Mouse (Mus musculus) midbrain, embryonic 12.5 days (tissue): Measurements from ENCODE around the gene Hfe2. TPM values are rescaled to one million over a fixed set of nuclear protein-coding genes. Genes with fewer than 3 reads are reported as not detected.
"Not testable (repeated sequence)": the region's sequence is repeated elsewhere in the genome, so short reads cannot be mapped to it uniquely, and the experiment has no call there.

Experiments used
- ATAC-seq: fragments of 200-750 bp; cut with Nextera tagmentation; 2 replicates; pipeline ENCODE4 v1.8.0; 2017; ENCODE audit warnings: low read depth, moderate TSS enrichment, moderate library complexity; ENCODE audit not compliant: low FRiP score
- H3K27ac ChIP-seq: fragments of 300-500 bp; sonication (generic); replicated peaks from 2 replicates; pipeline ENCODE4 v1.5.1; 2016; ENCODE audit warnings: mild to moderate bottlenecking
- H3K27me3 ChIP-seq: fragments of 300-500 bp; sonication (generic); 2 replicates; pipeline ENCODE4 v1.6.1; 2016; ENCODE audit warnings: mild to moderate bottlenecking
- H3K36me3 ChIP-seq: fragments of 300-500 bp; sonication (generic); 2 replicates; pipeline ENCODE4 v1.6.1; 2016
- H3K4me1 ChIP-seq: fragments of 300-500 bp; sonication (generic); 2 replicates; pipeline ENCODE4 v1.6.1; 2016
- H3K4me2 ChIP-seq: fragments of 300-500 bp; sonication (generic); replicated peaks from 2 replicates; pipeline ENCODE4 v1.6.1; 2016; ENCODE audit warnings: mild to moderate bottlenecking, moderate library complexity
- H3K4me3 ChIP-seq: fragments of 300-500 bp; sonication (generic); 2 replicates; pipeline ENCODE4 v1.5.1; 2016; ENCODE audit warnings: mild to moderate bottlenecking
- H3K9ac ChIP-seq: fragments of 300-500 bp; sonication (generic); replicated peaks from 2 replicates; pipeline ENCODE4 v1.6.1; 2016; ENCODE audit warnings: mild to moderate bottlenecking, moderate library complexity
- H3K9me3 ChIP-seq: fragments of 300-500 bp; sonication (generic); 2 replicates; pipeline ENCODE4 v1.6.1; 2016; ENCODE audit warnings: mild to moderate bottlenecking
- WGBS: fragments of 180-500 bp; shearing (Covaris S2); methylation state at CpG from one replicate; pipeline ENCODE4 v1.1.7; 2016; 5-methylcytosine and 5-hydroxymethylcytosine counted together
- polyA plus RNA-seq: library from polyadenylated mRNA; unstranded; fragments of >200 nt; fragmentation: Nextera tagmentation; extraction: Ambion mirVana; gene quantifications from 2 replicates; pipeline ENCODE4 v1.2.1, GENCODE M21; 2016

Gene Hfe2
- polyA plus RNA-seq, 1 experiment from 2014 or later = 0.89 TPM

- not testable (repeated sequence) for H3K9me3 ChIP-seq, H3K9ac ChIP-seq, H3K4me1 ChIP-seq, H3K27ac ChIP-seq, H3K36me3 ChIP-seq
- H3K27me3 ChIP-seq = peaks cover 32% of the 10 kb centered on the region
- ATAC-seq = peak; percentile 78
- 13% methylated on average over 5 of the region's 38 CpGs for WGBS
- peak overlapping the region; percentile 55 for H3K4me2 ChIP-seq
- H3K4me3 ChIP-seq = peak overlapping the region; percentile 24; the same call in 1 of the 2 replicates
Measured at GRCm38 (mm10) chr3:96486828-96487559, 38.0 kb upstream of the Hfe2 start.

DNA sequence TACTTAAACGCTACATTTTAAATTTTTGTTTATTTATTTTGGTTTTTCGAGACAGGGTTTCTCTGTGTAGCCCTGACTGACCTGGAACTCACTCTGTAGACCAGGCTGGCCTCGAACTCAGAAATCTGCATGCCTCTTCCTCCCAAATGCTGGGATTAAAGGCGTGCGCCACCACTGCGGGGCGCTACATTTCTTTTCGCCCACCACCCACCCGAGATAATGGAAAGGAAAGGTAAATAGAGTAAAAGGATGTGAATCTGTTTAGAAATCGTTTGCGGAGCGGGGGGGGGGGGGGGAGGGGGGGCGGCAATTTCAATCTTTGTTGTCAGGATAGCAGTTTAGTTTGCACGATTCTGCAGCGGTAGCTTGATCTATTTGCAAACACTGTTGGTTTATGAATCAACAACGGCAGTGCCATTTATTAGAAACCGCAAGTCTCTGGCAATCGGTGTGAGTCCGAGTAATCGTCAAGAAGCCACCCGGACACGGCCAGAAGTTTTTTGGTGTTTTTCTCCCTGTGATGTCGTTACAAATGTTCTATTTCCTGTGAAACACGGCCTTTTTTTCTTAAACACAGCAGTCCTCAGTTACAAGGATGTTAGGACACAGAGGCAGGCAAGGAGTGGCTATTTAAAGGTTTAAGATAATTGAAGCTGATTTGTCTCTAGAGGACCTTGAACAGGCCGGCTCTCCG lies 37.2 kb upstream of the Hfe2 start:
- Histone ChIP-seq H3K9ac (peak overlapping the region; percentile 31; the same call in 1 of the 2 replicates), H3K4me3 (peak overlapping the region; percentile 34), H3K27ac (peak overlapping the region; percentile 83), H3K36me3 (no peaks in the 10 kb centered on the region), H3K4me1 (peaks cover 9% of the 10 kb centered on the region; the same call in 1 of the 2 replicates), H3K4me2 (peak overlapping the region; percentile 55), H3K9me3 (no peaks in the 10 kb centered on the region), H3K27me3 (peaks cover 27% of the 10 kb centered on the region)
- ATAC-seq = no peak
- WGBS = 3% methylated on average over 25 of the region's 26 CpGs

DNA sequence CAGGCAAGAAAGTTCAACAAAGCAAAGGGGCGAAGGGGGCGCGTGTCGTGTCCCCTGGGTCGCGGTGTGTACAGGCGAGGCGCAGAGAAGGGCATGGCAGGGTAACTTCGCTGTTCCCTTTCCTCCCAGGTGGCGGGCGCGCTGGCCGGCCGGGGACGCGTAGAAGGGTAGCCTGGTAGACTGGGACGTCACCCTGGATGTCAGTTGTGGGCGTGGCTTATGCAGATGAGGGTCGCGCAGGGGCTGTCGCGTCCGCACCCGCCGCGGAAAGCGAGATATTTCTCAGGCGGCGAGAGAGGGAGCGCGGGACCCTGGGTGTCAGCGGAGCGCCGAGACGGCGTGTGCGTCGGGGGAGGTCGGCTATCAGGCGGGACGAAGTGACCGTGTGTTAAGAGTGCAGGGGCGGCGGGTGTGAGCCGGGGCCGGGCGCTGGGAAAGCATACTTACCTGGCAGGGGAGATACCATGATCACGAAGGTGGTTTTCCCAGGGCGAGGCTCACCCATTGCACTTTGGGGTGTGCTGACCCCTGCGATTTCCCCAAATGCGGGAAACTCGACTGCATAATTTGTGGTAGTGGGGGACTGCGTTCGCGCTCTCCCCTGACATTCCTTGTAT lies 36.6 kb upstream of the Hfe2 start:
- H3K9me3 ChIP-seq, H3K36me3 ChIP-seq, H3K4me1 ChIP-seq: not testable (repeated sequence)
- peak overlapping the region; percentile 55 for H3K4me2 ChIP-seq
- peak; percentile 87 for ATAC-seq
- 2% methylated on average over 5 of the region's 55 CpGs for WGBS
- H3K27me3 ChIP-seq = peaks cover 20% of the 10 kb centered on the region
- H3K27ac ChIP-seq = peak overlapping the region; percentile 83
- peak overlapping the region; percentile 31; the same call in 1 of the 2 replicates for H3K9ac ChIP-seq
- H3K4me3 ChIP-seq = peak overlapping the region; percentile 34

DNA sequence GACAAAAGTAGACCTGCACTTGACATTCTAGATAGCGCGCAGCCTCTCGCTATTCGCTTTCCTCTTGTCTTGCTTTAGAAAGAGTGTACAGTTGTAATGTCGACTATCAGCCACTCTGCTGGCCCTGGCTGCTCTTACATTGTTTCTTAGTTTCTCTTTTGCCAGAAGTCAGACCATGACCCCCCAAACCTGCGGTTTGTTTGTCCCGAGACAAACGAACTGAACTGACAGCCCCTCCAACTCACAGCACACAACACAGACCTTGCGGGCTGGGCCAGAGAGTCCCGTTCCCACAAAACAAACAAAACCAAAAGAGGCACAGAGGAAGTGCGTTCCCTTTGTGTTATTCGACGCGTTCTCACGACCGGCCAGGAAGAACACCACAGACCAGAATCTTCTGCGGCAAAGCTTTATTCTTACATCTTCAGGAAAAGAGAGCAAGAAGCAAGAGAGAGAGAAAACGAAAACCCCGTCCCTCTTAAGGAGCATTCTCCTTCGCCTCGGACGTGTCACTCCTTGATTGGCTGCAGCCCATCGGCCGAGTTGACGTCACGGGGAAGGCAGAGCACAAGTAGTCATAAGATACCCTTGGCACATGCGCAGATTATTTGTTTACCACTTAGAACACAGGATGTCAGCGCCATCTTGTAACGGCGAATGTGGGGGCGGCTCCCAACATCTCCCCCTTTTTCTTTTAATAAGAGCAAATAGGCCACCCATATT lies 35.9 kb upstream of the Hfe2 start:
- Histone ChIP-seq H3K27ac (peak overlapping the region; percentile 83), H3K27me3 (peaks cover 13% of the 10 kb centered on the region), H3K4me3 (peak overlapping the region; percentile 30)
- 0% methylated on average over 9 of the region's 31 CpGs for WGBS
- not testable (repeated sequence) for H3K9me3 ChIP-seq, H3K36me3 ChIP-seq, H3K4me2 ChIP-seq, H3K4me1 ChIP-seq, H3K9ac ChIP-seq
- peak; percentile 61 for ATAC-seq

DNA sequence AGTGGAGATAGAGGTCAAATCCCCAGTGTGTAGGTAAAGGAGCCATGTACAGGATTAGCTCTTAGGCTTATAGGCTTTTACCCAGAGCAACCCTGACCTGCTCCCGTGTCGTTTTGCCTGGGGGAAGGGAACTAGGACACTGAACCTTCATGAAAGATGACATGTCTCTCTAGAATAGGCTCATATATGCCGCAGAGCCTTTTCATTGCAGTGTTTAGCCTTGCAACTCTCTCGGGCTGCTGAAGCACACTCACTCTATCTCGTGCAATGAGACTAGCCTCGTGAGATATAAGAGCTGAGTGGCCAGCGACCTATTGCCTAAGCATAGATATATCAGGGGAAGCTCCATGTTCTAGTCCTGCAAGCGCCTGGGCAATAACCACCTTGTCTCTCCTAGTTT lies 35.3 kb upstream of the Hfe2 start:
- H3K4me1 ChIP-seq, H3K36me3 ChIP-seq, H3K4me2 ChIP-seq, H3K9me3 ChIP-seq, H3K27me3 ChIP-seq, ATAC-seq, H3K4me3 ChIP-seq, H3K9ac ChIP-seq: not testable (repeated sequence)
- peak overlapping the region; percentile 81 for H3K27ac ChIP-seq
- 47% methylated on average over 7 of the region's 8 CpGs for WGBS

DNA sequence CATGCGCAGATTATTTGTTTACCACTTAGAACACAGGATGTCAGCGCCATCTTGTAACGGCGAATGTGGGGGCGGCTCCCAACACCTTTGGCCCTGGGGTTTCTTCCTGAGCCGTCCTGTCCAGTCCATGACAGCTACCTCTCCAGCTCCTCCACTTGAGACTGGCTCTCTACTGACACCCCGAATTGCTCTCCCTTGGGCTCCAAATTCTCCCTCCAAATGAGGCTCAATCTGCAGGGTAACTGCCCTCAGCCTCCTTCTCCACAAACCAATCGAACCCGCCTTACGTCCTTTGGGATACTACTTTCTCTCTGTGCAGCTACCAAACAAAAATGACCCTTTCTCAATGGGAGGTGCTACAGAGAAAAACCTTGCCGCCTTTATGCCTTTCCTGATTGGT lies 30.5 kb upstream of the Hfe2 start:
- not testable (repeated sequence) for H3K9me3 ChIP-seq, H3K9ac ChIP-seq, H3K4me3 ChIP-seq, H3K36me3 ChIP-seq, H3K27me3 ChIP-seq, H3K4me1 ChIP-seq, H3K27ac ChIP-seq, H3K4me2 ChIP-seq, ATAC-seq
- 98% methylated on average over 5 of the region's 11 CpGs for WGBS

DNA sequence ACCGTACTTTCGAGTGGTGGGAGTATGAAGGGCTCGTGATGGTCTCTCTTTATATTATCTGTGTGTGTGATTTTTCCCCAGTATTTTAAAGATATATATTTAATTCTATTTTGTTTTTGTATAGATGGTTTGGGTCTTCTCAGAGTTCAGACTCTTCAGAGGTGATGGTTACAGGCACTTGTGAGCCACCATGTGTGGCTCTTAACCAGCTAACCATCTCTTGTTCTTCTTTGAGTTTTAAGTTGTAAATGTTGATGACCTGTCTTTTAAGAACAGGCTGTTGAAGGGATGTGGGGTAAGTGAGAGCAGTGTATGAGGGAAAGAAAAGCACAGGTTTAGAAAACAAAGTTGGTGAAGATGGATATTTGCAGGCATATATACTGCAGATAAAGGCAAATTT lies 30.1 kb upstream of the Hfe2 start:
- Histone ChIP-seq H3K9ac (no peak overlapping the region), H3K27me3 (no peaks in the 10 kb centered on the region; the same call in 1 of the 2 replicates), H3K36me3 (no peaks in the 10 kb centered on the region), H3K4me3 (no peak overlapping the region), H3K4me2 (no peak overlapping the region), H3K27ac (no peak overlapping the region), H3K9me3 (no peaks in the 10 kb centered on the region), H3K4me1 (peaks cover 4% of the 10 kb centered on the region; the same call in 1 of the 2 replicates)
- WGBS = 97% methylated on average over 3 of the region's 3 CpGs
- ATAC-seq = no peak

DNA sequence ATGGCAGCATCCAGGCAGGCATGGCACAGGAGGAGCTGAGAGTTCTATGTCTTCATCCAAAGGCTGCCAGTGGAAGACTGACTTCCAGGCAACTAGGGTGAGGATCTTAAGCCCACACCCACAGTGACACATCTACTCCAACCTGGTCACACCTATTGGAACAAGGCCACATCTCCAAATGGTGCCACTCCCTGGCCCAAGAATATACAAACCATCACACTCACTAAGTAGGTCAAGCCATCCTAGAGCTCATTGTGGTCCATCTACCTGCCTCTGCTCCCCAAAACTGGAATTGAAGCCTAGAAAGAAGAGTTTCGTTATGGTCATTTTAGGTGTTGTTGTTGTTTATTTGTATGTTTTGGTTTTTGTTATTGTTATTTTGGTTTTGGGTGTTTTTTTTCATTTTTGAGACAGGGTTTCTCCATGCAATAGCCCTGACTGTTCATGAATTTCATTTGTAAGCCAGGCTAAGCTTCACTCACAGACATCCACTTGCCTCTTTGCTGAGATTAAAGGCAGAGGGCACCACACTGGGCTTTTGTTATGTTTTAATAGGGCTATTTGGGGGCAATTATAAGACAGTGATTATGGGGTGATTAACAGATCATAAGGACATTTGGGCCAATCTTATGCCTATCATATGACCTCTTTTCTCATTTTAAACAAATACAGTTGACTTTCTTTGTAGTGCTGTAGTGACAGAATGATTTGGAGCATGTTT lies 29.3 kb upstream of the Hfe2 start:
- H3K27me3 ChIP-seq = no peaks in the 10 kb centered on the region; the same call in 1 of the 2 replicates
- H3K36me3 ChIP-seq = no peaks in the 10 kb centered on the region
- no peak overlapping the region for H3K4me3 ChIP-seq
- H3K27ac ChIP-seq = no peak overlapping the region
- H3K4me1 ChIP-seq = peaks cover 4% of the 10 kb centered on the region; the same call in 1 of the 2 replicates
- ATAC-seq = no peak
- H3K4me2 ChIP-seq = no peak overlapping the region
- no peaks in the 10 kb centered on the region for H3K9me3 ChIP-seq
- 92% methylated on average over 1 of the region's 1 CpGs for WGBS
- no peak overlapping the region for H3K9ac ChIP-seq

GRCm38 (mm10) chr3:96496216-96496615 lies 28.8 kb upstream of the Hfe2 start:
- H3K27ac ChIP-seq = no peak overlapping the region
- H3K9me3 ChIP-seq = no peaks in the 10 kb centered on the region
- H3K4me3 ChIP-seq = no peak overlapping the region
- no peaks in the 10 kb centered on the region for H3K36me3 ChIP-seq
- peaks cover 4% of the 10 kb centered on the region; the same call in 1 of the 2 replicates for H3K4me1 ChIP-seq
- no peak for ATAC-seq
- H3K4me2 ChIP-seq = no peak overlapping the region
- WGBS = 65% methylated on average over 7 of the region's 7 CpGs
- no peaks in the 10 kb centered on the region; the same call in 1 of the 2 replicates for H3K27me3 ChIP-seq
- no peak overlapping the region for H3K9ac ChIP-seq

GRCm38 (mm10) chr3:96496620-96497275 lies 28.2 kb upstream of the Hfe2 start:
- H3K27ac ChIP-seq, H3K4me1 ChIP-seq, H3K9me3 ChIP-seq, H3K36me3 ChIP-seq, ATAC-seq, H3K9ac ChIP-seq, H3K27me3 ChIP-seq: not testable (repeated sequence)
- Histone ChIP-seq H3K4me3 (peak overlapping the region; percentile 49), H3K4me2 (peak overlapping the region; percentile 78)
- WGBS = 13% methylated on average over 14 of the region's 14 CpGs
